Mouse (Mus musculus) central nervous system, embryonic 11.5 days (tissue): ENCODE results near the gene Cdca7. TPM values are rescaled to one million over a fixed set of nuclear protein-coding genes. Genes with fewer than 3 reads are reported as not detected.

Experiments used
- polyA plus RNA-seq: library from polyadenylated mRNA; depleted of rRNA; stranded (reverse); fragments of >200 nt; gene quantifications from 2 replicates; pipeline ENCODE4 v1.2.3, GENCODE M21; 2012; rRNA removed

The Cdca7 gene
- polyA plus RNA-seq: 142 and 146 TPM in 2 replicates

GRCm38 (mm10) chr2:72475797-72476485, at the start of gene Cdca7:
TSS of gene Cdca7 (plus strand) at chr2:72476159.

Other genes with a start within 250 kb of the Cdca7 start
- gene Map3k20, start 190.5 kb upstream of the Cdca7 start, polyA plus RNA-seq: 6.8 and 9.2 TPM in 2 replicates